Mouse (Mus musculus): Measurements from ENCODE around the gene Abhd17c. TPM values are rescaled to one million over a fixed set of nuclear protein-coding genes. Genes with fewer than 3 reads are reported as not detected.

Abhd17c gene
- polyA plus RNA-seq, 1 experiment from 2014 or later = 59.3 TPM

GRCm38 (mm10) chr7:84119216-84120105 lies 32.2 kb downstream of the Abhd17c start:
- WGBS = 60% methylated on average over 12 of the region's 12 CpGs
- ATAC-seq (ENCODE audit: insufficient read depth, low FRiP score, low TSS enrichment) (peak; percentile 42; the same call in 1 of the 2 replicates), DNase-seq (ENCODE audit: low spot score) (peak; percentile 25)
- Histone ChIP-seq H3K36me3 (ENCODE audit: control insufficient read depth, insufficient read depth, low read length) (no peaks in the 10 kb centered on the region), H3K9me3 (ENCODE audit: control insufficient read depth, low read length) (no peaks in the 10 kb centered on the region), H3K4me1 (ENCODE audit: control insufficient read depth, insufficient read depth, low read length) (peaks cover 19% of the 10 kb centered on the region), H3K4me3 (ENCODE audit: low read depth, low read length) (no peak overlapping the region), H3K27me3 (ENCODE audit: control insufficient read depth, insufficient read depth, low read length) (no peaks in the 10 kb centered on the region), H3K27ac (ENCODE audit: low read depth, low read length) (no peak overlapping the region), H3K4me2 (ENCODE audit: low read depth) (no peak overlapping the region), H3K9ac (ENCODE audit: low read length) (no peak overlapping the region)

DNA sequence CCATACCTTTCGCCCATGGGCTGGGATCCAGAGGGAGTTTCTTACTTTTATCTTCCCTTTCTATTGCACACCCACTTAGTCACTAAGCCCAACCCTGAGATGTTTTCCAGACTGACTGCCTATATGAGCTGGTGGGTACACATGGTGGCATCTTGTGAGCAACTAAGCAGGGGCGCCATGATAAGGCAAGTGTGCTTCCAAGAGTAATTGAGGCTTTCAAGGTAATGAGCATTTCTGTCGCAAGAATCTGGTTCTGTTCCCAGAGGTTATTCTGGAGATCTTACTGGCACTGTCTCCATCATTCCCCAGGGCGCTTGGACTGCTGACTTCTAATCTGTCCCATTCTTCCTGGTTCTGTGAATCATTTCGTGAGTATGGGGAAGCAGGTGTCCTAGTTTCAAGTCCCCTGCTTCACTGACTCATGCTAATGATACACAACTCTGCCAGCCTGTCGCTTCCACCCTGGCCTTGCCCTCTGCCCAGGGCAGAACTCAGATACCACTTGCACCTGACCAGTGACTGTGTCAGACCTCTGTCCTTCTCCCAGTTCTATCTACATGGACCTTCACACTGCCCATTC lies 34.1 kb downstream of the Abhd17c start:
- Histone ChIP-seq H3K4me3 (ENCODE audit: low read depth, low read length) (no peak overlapping the region), H3K36me3 (ENCODE audit: control insufficient read depth, insufficient read depth, low read length) (no peaks in the 10 kb centered on the region), H3K27me3 (ENCODE audit: control insufficient read depth, insufficient read depth, low read length) (no peaks in the 10 kb centered on the region), H3K4me1 (ENCODE audit: control insufficient read depth, insufficient read depth, low read length) (peaks cover 25% of the 10 kb centered on the region), H3K9ac (ENCODE audit: low read length) (no peak overlapping the region), H3K9me3 (ENCODE audit: control insufficient read depth, low read length) (no peaks in the 10 kb centered on the region), H3K27ac (ENCODE audit: low read depth, low read length) (no peak overlapping the region), H3K4me2 (ENCODE audit: low read depth) (no peak overlapping the region)
- WGBS = 89% methylated on average over 6 of the region's 6 CpGs
- no peak for ATAC-seq (ENCODE audit: insufficient read depth, low FRiP score, low TSS enrichment)
- DNase-seq (ENCODE audit: low spot score) = no peak

DNA sequence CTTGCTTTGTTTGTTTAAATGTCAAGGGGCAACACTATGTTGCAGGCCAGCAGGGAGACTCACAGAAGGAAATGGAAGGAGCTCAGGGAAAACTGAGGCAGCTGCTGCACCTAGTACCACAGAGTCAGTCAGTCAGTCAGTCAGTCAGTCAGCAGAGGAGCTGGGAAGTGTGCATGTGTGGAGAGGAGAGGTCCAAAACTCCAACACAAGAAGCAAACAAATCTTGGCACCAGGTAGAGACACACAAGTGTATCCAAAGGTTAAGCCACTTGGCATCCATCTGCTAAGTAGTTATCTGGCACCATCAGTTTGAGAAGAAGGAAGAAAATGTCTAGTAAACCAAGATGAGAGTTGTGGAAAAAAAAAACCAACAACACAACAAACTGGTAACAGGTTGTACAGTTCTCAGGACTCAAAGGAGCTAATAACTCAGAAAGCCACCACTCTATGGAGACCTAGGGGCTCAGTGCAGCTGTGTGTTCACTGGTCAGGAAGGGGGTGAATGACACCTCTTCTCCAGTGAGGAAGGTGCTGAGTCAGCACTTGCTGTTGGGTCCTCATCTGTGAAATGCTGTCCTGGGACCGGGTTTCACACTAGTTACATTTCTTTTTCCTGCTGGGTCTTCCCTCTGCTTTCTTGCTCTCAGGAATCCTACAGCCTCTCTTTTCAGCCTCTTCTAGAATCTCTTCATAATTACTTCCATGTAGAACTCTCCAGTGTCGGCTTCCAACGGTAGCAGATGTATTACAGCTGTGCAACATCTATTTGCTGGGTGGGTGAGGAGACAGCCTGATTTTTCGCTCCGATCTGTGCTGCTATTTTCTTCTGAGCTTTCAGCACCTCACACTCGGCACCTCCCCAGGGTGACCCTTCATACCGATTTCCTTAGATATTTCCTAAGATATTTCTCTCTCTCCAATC lies 34.8 kb downstream of the Abhd17c start:
- H3K4me1 ChIP-seq (ENCODE audit: control insufficient read depth, insufficient read depth, low read length) = peaks cover 25% of the 10 kb centered on the region
- no peaks in the 10 kb centered on the region for H3K27me3 ChIP-seq (ENCODE audit: control insufficient read depth, insufficient read depth, low read length)
- 76% methylated on average over 7 of the region's 7 CpGs for WGBS
- H3K4me3 ChIP-seq (ENCODE audit: low read depth, low read length) = no peak overlapping the region
- no peak for ATAC-seq (ENCODE audit: insufficient read depth, low FRiP score, low TSS enrichment)
- no peak overlapping the region for H3K4me2 ChIP-seq (ENCODE audit: low read depth)
- H3K9me3 ChIP-seq (ENCODE audit: control insufficient read depth, low read length) = no peaks in the 10 kb centered on the region
- no peaks in the 10 kb centered on the region for H3K36me3 ChIP-seq (ENCODE audit: control insufficient read depth, insufficient read depth, low read length)
- H3K9ac ChIP-seq (ENCODE audit: low read length) = no peak overlapping the region
- H3K27ac ChIP-seq (ENCODE audit: low read depth, low read length) = no peak overlapping the region
- no peak for DNase-seq (ENCODE audit: low spot score)

DNA sequence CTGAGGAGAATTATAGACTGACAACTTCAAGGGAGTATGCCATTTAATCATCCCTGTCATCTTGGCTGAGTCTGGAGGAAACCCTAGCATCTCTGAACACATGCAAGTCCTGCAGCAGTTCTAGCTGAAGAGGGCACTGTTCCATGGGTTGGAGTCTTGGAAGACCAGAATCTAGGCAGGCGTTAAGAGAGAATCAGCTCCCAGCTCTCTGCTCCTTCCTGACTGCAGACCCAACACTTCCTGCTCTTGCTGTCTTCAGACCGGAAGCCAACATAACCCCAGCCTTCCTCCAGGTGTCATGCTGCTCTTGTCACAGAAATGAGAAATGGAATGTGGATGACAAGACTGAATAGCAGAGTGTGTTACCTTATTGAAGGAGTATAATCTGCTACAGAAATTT lies 36.3 kb downstream of the Abhd17c start:
- 67% methylated on average over 2 of the region's 2 CpGs for WGBS
- H3K27me3 ChIP-seq (ENCODE audit: control insufficient read depth, insufficient read depth, low read length) = no peaks in the 10 kb centered on the region
- DNase-seq (ENCODE audit: low spot score) = no peak
- H3K4me1 ChIP-seq (ENCODE audit: control insufficient read depth, insufficient read depth, low read length) = peaks cover 24% of the 10 kb centered on the region
- no peak overlapping the region for H3K4me2 ChIP-seq (ENCODE audit: low read depth)
- H3K36me3 ChIP-seq (ENCODE audit: control insufficient read depth, insufficient read depth, low read length) = no peaks in the 10 kb centered on the region
- no peak overlapping the region for H3K9ac ChIP-seq (ENCODE audit: low read length)
- no peak overlapping the region for H3K4me3 ChIP-seq (ENCODE audit: low read depth, low read length)
- H3K27ac ChIP-seq (ENCODE audit: low read depth, low read length) = no peak overlapping the region
- no peaks in the 10 kb centered on the region for H3K9me3 ChIP-seq (ENCODE audit: control insufficient read depth, low read length)
- no peak for ATAC-seq (ENCODE audit: insufficient read depth, low FRiP score, low TSS enrichment)

DNA sequence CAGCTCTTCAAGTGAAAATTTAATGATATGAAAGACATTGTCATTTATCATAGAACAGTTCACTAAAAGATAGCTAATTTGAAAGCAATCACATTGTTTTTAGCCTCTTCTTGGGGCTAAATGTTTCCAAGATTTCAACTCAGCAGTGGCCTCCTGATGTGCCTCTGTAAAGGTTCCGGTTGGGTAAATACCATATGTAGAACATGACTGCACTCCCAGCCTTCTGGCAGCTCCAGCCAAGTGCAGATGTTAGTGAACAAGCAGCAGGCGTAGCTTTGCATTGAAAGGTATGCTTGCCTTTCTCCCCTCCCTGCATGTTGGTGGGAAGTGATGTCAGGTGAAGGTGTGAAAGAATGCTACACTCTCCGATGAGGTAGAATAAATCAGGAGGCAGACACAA lies 36.9 kb downstream of the Abhd17c start:
- H3K27ac ChIP-seq (ENCODE audit: low read depth, low read length) = no peak overlapping the region
- no peak overlapping the region for H3K4me3 ChIP-seq (ENCODE audit: low read depth, low read length)
- no peak for DNase-seq (ENCODE audit: low spot score)
- no peak for ATAC-seq (ENCODE audit: insufficient read depth, low FRiP score, low TSS enrichment)
- no peak overlapping the region for H3K4me2 ChIP-seq (ENCODE audit: low read depth)
- H3K9me3 ChIP-seq (ENCODE audit: control insufficient read depth, low read length) = no peaks in the 10 kb centered on the region
- no peak overlapping the region for H3K9ac ChIP-seq (ENCODE audit: low read length)
- H3K27me3 ChIP-seq (ENCODE audit: control insufficient read depth, insufficient read depth, low read length) = no peaks in the 10 kb centered on the region
- no peaks in the 10 kb centered on the region for H3K36me3 ChIP-seq (ENCODE audit: control insufficient read depth, insufficient read depth, low read length)
- 60% methylated on average over 3 of the region's 3 CpGs for WGBS
- peaks cover 17% of the 10 kb centered on the region for H3K4me1 ChIP-seq (ENCODE audit: control insufficient read depth, insufficient read depth, low read length)

DNA sequence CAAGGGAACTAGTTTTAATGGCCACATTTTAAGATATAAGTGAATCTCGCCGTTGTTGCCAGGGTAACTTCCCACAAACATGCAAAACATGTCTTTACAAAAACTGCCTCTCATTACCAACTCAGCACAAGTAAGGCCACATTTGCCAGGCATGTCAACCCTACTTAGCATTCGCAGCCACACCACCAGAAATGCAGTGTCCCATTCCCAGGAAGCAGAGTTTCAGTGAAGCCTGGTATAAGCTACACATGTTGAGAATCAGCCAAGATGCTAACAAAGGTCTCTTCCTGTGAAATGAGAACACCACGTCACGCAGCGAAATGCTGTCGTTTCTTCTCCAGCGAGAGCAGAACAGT lies 38.7 kb downstream of the Abhd17c start:
- Histone ChIP-seq H3K4me2 (ENCODE audit: low read depth) (no peak overlapping the region), H3K9me3 (ENCODE audit: control insufficient read depth, low read length) (no peaks in the 10 kb centered on the region), H3K9ac (ENCODE audit: low read length) (no peak overlapping the region), H3K4me3 (ENCODE audit: low read depth, low read length) (no peak overlapping the region), H3K27me3 (ENCODE audit: control insufficient read depth, insufficient read depth, low read length) (no peaks in the 10 kb centered on the region), H3K27ac (ENCODE audit: low read depth, low read length) (no peak overlapping the region), H3K36me3 (ENCODE audit: control insufficient read depth, insufficient read depth, low read length) (no peaks in the 10 kb centered on the region), H3K4me1 (ENCODE audit: control insufficient read depth, insufficient read depth, low read length) (peaks cover 5% of the 10 kb centered on the region; the same call in 1 of the 2 replicates)
- WGBS = 79% methylated on average over 8 of the region's 8 CpGs
- ATAC-seq (ENCODE audit: insufficient read depth, low FRiP score, low TSS enrichment) = peak; percentile 51
- no peak for DNase-seq (ENCODE audit: low spot score)

DNA sequence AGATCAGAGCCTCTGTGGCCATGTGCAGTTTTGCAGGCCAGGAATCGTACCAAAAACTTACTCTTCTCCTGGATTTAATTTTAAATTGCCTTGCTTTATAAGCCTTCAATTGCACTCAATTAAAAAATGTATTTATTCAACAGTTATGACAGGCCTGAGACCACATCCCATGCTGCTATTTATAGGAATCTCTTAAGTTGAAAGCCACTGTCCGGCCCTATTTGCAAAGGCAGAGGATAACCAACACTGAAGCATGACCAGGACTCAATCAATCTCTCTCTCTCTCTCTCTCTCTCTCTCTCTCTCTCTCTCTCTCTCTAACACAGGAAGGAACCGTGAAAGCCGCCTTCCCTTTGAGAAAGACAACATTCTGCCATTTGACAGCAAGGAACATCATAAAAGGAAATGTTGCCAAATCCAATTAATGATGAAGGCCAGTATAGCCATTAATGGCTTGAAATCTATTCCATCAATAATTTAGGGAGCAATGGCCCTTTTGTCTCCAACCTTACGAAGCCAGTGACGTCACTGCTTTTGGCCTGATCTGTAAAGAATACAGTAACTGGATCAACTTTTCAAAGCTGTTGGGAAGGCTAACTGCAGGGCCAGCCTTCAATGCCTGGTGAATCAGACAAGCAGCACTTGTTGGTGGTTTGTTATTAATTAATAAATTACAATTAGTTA lies 39.2 kb downstream of the Abhd17c start:
- H3K27ac ChIP-seq (ENCODE audit: low read depth, low read length) = no peak overlapping the region
- no peak overlapping the region for H3K9ac ChIP-seq (ENCODE audit: low read length)
- no peak overlapping the region for H3K4me3 ChIP-seq (ENCODE audit: low read depth, low read length)
- H3K4me1 ChIP-seq (ENCODE audit: control insufficient read depth, insufficient read depth, low read length) = peaks cover 5% of the 10 kb centered on the region; the same call in 1 of the 2 replicates
- no peaks in the 10 kb centered on the region for H3K36me3 ChIP-seq (ENCODE audit: control insufficient read depth, insufficient read depth, low read length)
- DNase-seq (ENCODE audit: low spot score) = no peak
- peak; percentile 8; the same call in 1 of the 2 replicates for ATAC-seq (ENCODE audit: insufficient read depth, low FRiP score, low TSS enrichment)
- no peaks in the 10 kb centered on the region for H3K27me3 ChIP-seq (ENCODE audit: control insufficient read depth, insufficient read depth, low read length)
- 77% methylated on average over 6 of the region's 6 CpGs for WGBS
- no peak overlapping the region for H3K4me2 ChIP-seq (ENCODE audit: low read depth)
- no peaks in the 10 kb centered on the region for H3K9me3 ChIP-seq (ENCODE audit: control insufficient read depth, low read length)

GRCm38 (mm10) chr7:84111716-84112350 lies 39.9 kb downstream of the Abhd17c start:
- Histone ChIP-seq H3K27ac (ENCODE audit: low read depth, low read length) (no peak overlapping the region), H3K9me3 (ENCODE audit: control insufficient read depth, low read length) (no peaks in the 10 kb centered on the region), H3K9ac (ENCODE audit: low read length) (no peak overlapping the region), H3K4me2 (ENCODE audit: low read depth) (no peak overlapping the region), H3K4me1 (ENCODE audit: control insufficient read depth, insufficient read depth, low read length) (peaks cover 5% of the 10 kb centered on the region; the same call in 1 of the 2 replicates), H3K27me3 (ENCODE audit: control insufficient read depth, insufficient read depth, low read length) (no peaks in the 10 kb centered on the region), H3K36me3 (ENCODE audit: control insufficient read depth, insufficient read depth, low read length) (no peaks in the 10 kb centered on the region), H3K4me3 (ENCODE audit: low read depth, low read length) (no peak overlapping the region)
- 66% methylated on average over 10 of the region's 10 CpGs for WGBS
- ATAC-seq (ENCODE audit: insufficient read depth, low FRiP score, low TSS enrichment) (no peak), DNase-seq (ENCODE audit: low spot score) (no peak)
